Comparison of ENCODE assay signal across 12 mouse cellular contexts in the genomic region with DNA sequence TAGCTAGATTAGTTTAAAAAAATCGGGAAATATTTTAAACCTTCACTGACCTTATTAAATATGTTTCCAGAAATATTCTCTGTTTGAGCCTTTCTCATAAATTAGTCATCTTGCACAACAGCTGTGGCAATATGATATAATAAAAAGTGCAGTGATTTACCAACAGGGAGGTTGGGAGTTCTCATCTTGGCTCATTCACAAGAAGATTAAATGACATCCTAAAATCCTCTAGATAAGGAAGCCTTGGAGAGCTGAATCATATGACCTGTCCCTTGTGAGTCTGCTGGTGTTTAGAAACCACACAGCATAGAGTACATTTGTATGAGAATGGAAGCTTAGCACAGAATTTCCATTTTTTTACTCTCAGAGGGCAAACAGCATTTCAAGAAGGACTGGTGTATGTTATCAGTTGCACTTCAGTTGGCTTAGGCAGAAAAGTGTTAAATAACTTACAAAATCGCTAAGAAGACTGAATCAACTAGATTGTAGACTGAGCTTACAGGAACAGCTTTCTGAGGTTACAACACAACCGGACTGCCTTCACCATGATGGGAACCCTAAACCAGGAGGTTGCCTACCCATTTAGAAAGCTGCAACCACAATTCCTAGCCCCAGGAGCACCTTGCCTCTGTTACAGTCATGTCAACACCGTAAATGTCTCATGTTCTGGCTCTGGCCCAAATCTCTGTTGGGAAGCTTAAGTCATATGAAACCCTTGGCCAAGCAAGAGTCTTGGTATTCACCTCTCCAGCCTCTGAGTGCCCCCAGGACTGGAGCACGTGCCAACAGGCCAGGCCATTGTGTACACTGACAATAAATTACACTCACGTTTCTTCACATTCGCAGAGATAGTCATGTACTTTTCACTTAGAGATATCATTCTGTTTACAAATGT.
A peak's percentile ranks its signal among the peaks of the same experiment; 100 is the strongest.
DNase-seq lines count a peak whose midpoint lies in the region; ATAC-seq and TF ChIP-seq lines count a peak whose summit lies in the region.
"Had no signal": no experiment of that assay in that cellular context is flagged by ENCODE, and none has a peak within 500 bp of the region (broad histone marks: within the 10 kb centered on the region; RNA-seq: fewer than 3 reads in every experiment).

No protein-coding gene starts in this region.

- WGBS in lung, adult 2 months, result 56% methylated on average over 7 of the region's 7 CpGs
- WGBS in forebrain, embryonic 12.5 days, result 88% methylated on average over 7 of the region's 7 CpGs
- 92% methylated on average over 7 of the region's 7 CpGs for WGBS in midbrain, embryonic 13.5 days

- peak; percentile 4 for DNase-seq in gastrocnemius, adult 18-20 months (ENCODE audit: low spot score)
- no peak for DNase-seq in gastrocnemius, postnatal 36 days
- DNase-seq in cerebellum, postnatal 36 days, result peak; percentile 18 to 32
- DNase-seq in lung, adult 2 months, result peak; percentile 18
- no peak for DNase-seq in left cerebral cortex, postnatal 14 days (ENCODE audit: low spot score in 2 of 2)
- DNase-seq: right cerebral cortex, postnatal 14 days; thymus, adult 18-20 months had no signal

- H3K79me2 ChIP-seq in C2C12 (ENCODE audit: control insufficient read depth, insufficient read depth), result peaks cover 44% of the 10 kb centered on the region

- peaks cover 60% of the 10 kb centered on the region for H3K36me3 ChIP-seq in C2C12 (ENCODE audit: control insufficient read depth, insufficient read depth)
- peaks cover 19% of the 10 kb centered on the region for H3K36me3 ChIP-seq in forebrain, embryonic 12.5 days (replicated peaks)
- peaks cover 23% of the 10 kb centered on the region for H3K36me3 ChIP-seq in midbrain, embryonic 13.5 days

- no peak overlapping the region for H3K4me2 ChIP-seq in forebrain, embryonic 12.5 days
- no peak overlapping the region for H3K4me2 ChIP-seq in midbrain, embryonic 13.5 days (replicated peaks)

- intact Hi-C loops in gastrocnemius, postnatal 36 days (cut with DNase I), result no loop called here
- intact Hi-C loops in left cerebral cortex, postnatal 14 days (cut with DNase I), result no loop called here

- H3K4me3 ChIP-seq in C2C12 (ENCODE audit: insufficient read depth, poor library complexity, severe bottlenecking), result no peak overlapping the region
- H3K4me3 ChIP-seq in lung, adult 2 months (replicated peaks; ENCODE audit: extremely low read depth, low read depth, low read length), result no peak overlapping the region
- H3K4me3 ChIP-seq in forebrain, embryonic 12.5 days (replicated peaks), result no peak overlapping the region
- H3K4me3 ChIP-seq in midbrain, embryonic 13.5 days (replicated peaks), result no peak overlapping the region

- H3K9ac ChIP-seq in forebrain, embryonic 12.5 days, result no peak overlapping the region
- no peak overlapping the region for H3K9ac ChIP-seq in midbrain, embryonic 13.5 days (replicated peaks)

- no peaks in the 10 kb centered on the region for H3K9me3 ChIP-seq in forebrain, embryonic 12.5 days
- no peaks in the 10 kb centered on the region for H3K9me3 ChIP-seq in midbrain, embryonic 13.5 days

- peaks cover 5% of the 10 kb centered on the region for H3K4me1 ChIP-seq in lung, adult 2 months (ENCODE audit: control insufficient read depth, insufficient read depth, low read length)
- no peaks in the 10 kb centered on the region for H3K4me1 ChIP-seq in forebrain, embryonic 12.5 days
- no peaks in the 10 kb centered on the region for H3K4me1 ChIP-seq in midbrain, embryonic 13.5 days (replicated peaks)

- H3K79me3 ChIP-seq in C2C12 (ENCODE audit: low read depth), result peaks cover 3% of the 10 kb centered on the region

- H3K27ac ChIP-seq in forebrain, embryonic 12.5 days, result no peak overlapping the region
- no peak overlapping the region for H3K27ac ChIP-seq in midbrain, embryonic 13.5 days

- no peak for TF ChIP-seq POLR2A in lung, adult 2 months (IDR thresholded peaks at IDR 0.05; ENCODE audit: borderline replicate concordance, extremely low read depth, low read depth, low read length)

- ATAC-seq in forebrain, embryonic 12.5 days (ENCODE audit: low FRiP score), result no peak
- ATAC-seq in midbrain, embryonic 13.5 days, result no peak
- ATAC-seq: activated CD4-positive, CD25-positive, alpha-beta regulatory T cell, adult 4 months; intestine, embryonic 16.5 days had no signal

- TF ChIP-seq CTCF in C2C12 (IDR thresholded peaks at IDR 0.05; ENCODE audit: control insufficient read depth, insufficient read depth, insufficient read length), result no peak
- TF ChIP-seq CTCF in lung, adult 2 months (IDR thresholded peaks at IDR 0.05; ENCODE audit: insufficient read depth, low read length), result no peak

- no peaks in the 10 kb centered on the region for H3K27me3 ChIP-seq in C2C12 (ENCODE audit: control insufficient read depth, insufficient read depth, insufficient read length)
- no peaks in the 10 kb centered on the region for H3K27me3 ChIP-seq in forebrain, embryonic 12.5 days
- no peaks in the 10 kb centered on the region for H3K27me3 ChIP-seq in midbrain, embryonic 13.5 days

- H3ac ChIP-seq in C2C12 (ENCODE audit: control insufficient read depth, insufficient read length, low read depth), result no peak overlapping the region

TF ChIP-seq in C2C12, 6 proteins besides CTCF, POLR2A, EP300 and RAD21:
- TF ChIP-seq MYOG (IDR thresholded peaks at IDR 0.05; ENCODE audit: control insufficient read depth, extremely low read depth, insufficient read length), result no peak
- TF ChIP-seq CEBPB (IDR thresholded peaks at IDR 0.05; ENCODE audit: low read depth), result peak; percentile 95
- TF ChIP-seq USF1 (IDR thresholded peaks at IDR 0.05; ENCODE audit: low read depth), result peak; percentile 78
- TF ChIP-seq MYOD1 (IDR thresholded peaks at IDR 0.05; ENCODE audit: control insufficient read depth, insufficient read length, low read depth), result peak; percentile 80
- peak; percentile 96 for TF ChIP-seq MAX (IDR thresholded peaks at IDR 0.05)
- peak; percentile 4 for TF ChIP-seq FOSL1 (IDR thresholded peaks at IDR 0.05; ENCODE audit: insufficient read depth, low read length, poor library complexity, severe bottlenecking)

Comparison
In these comparisons a context has a peak if more than half of its experiments do, and no peak if none do; other contexts are left out.
1. DNase-seq: peak in gastrocnemius, adult 18-20 months (single experiment), cerebellum, postnatal 36 days (2 of 2) and lung, adult 2 months (single experiment); none in gastrocnemius, postnatal 36 days (0 of 2) and left cerebral cortex, postnatal 14 days (0 of 2).